Mouse (Mus musculus) small intestine, adult 2 months (tissue): ENCODE results near the gene Zfp867. TPM values are rescaled to one million over a fixed set of nuclear protein-coding genes. Genes with fewer than 3 reads are reported as not detected.

Experiments used
- H3K27ac ChIP-seq: fragments of 200-500 bp; 2 replicates; pipeline ENCODE4 v1.5.1; 2012; ENCODE audit warnings: low read depth, low read length, control low read depth, inconsistent platforms; ENCODE audit not compliant: insufficient read depth
- H3K27me3 ChIP-seq: fragments of 200-500 bp; 2 replicates; pipeline ENCODE4 v1.6.1; 2012; ENCODE audit warnings: mild to moderate bottlenecking, moderate library complexity, low read length, inconsistent platforms; ENCODE audit not compliant: control insufficient read depth, insufficient read depth
- H3K36me3 ChIP-seq: fragments of 200-500 bp; 2 replicates; pipeline ENCODE4 v1.6.1; 2012; ENCODE audit warnings: mild to moderate bottlenecking, low read length, control low read depth, inconsistent platforms; ENCODE audit not compliant: control insufficient read depth, insufficient read depth
- H3K4me1 ChIP-seq: fragments of 200-500 bp; 2 replicates; pipeline ENCODE4 v1.6.1; 2012; ENCODE audit warnings: low read length, inconsistent platforms, mixed read lengths; ENCODE audit not compliant: control insufficient read depth, insufficient read depth, insufficient read length
- H3K4me3 ChIP-seq: fragments of 200-500 bp; 2 replicates; pipeline ENCODE4 v1.5.1; 2012; ENCODE audit warnings: low read depth, mild to moderate bottlenecking, control low read depth, inconsistent platforms, low read length, moderate library complexity
- CTCF ChIP-seq: fragments of 200-500 bp; IDR thresholded peaks from 2 replicates; pipeline ENCODE4 v1.5.1; 2012; ENCODE audit warnings: low read depth, mild to moderate bottlenecking, control low read depth, inconsistent platforms, low read length, moderate library complexity, mixed read lengths; ENCODE audit not compliant: insufficient replicate concordance, insufficient read length; ENCODE audit errors: extremely low read depth
- POLR2A ChIP-seq: fragments of 200-500 bp; IDR thresholded peaks from 2 replicates; pipeline ENCODE4 v1.6.1; 2012; ENCODE audit warnings: low read depth, mild to moderate bottlenecking, control low read depth, inconsistent platforms, low read length, moderate library complexity
- WGBS: fragments of 180-500 bp; shearing (Covaris S2); methylation state at CpG from one replicate; pipeline ENCODE4 v1.1.7; 2018; 5-methylcytosine and 5-hydroxymethylcytosine counted together
- polyA plus RNA-seq: library from polyadenylated mRNA; depleted of rRNA; stranded (reverse); fragments of >200 nt; gene quantifications from 2 replicates; pipeline ENCODE4 v1.2.3, GENCODE M21; 2012

The Zfp867 gene
- polyA plus RNA-seq, 1 experiment: 0.08 TPM

DNA sequence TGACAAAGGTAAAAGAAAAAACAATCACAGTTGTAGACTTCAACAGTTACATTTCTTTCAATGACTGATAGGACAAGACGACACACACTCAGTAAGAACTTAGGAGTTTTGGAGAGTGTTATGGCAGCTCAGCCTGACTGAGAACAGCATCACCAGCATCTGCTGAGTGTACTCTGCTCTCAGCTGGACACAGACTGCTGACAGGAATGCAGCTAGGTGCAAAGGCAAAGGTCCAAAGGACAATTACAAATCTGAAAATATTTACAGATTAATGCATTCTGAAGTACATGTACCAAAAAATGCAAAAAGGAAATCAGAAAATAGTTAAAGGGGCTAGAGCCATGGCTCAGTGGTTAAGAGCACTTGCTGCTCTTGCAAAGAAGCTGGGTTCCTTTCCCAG lies 42.3 kb downstream of the Zfp867 start:
- WGBS: 81% methylated on average over 1 of the region's 1 CpGs
- no peak overlapping the region for H3K4me3 ChIP-seq
- H3K27me3 ChIP-seq: no peaks in the 10 kb centered on the region
- no peak overlapping the region for H3K27ac ChIP-seq
- H3K4me1 ChIP-seq: no peaks in the 10 kb centered on the region; the same call in 1 of the 2 replicates
- TF ChIP-seq POLR2A: no peak
- no peak for TF ChIP-seq CTCF
- H3K36me3 ChIP-seq: peaks cover 6% of the 10 kb centered on the region

DNA sequence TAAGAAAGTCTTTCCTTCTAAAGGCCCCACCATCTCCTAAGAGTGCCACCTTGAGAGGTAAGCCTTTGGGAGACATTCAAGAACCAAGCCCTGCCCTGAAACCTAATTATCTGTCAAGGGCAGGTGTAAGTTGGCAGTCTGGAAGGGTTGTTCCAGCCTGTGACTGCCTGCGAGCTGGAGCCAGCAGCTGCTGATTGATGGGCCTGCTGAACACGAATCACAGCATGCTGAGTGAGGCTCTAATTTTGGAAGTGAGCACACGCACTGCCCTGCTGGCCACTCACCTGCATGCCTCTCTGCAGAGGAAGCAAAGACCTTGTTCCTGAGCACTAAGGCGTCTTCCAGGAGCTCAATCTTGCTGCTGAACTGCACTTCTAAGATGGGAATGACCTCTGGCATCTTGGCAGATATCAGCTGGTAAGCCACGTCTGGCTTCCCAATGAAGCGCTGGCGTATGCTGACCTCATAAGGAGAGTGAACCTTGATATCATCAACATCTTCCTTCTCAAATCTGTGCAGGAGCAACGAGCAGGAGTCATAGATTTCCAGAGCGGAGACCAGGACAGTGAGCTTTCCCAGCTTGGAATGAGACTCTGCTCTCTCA lies 44.1 kb downstream of the Zfp867 start:
- H3K27ac ChIP-seq: no peak overlapping the region
- TF ChIP-seq POLR2A: no peak
- TF ChIP-seq CTCF: no peak
- H3K4me3 ChIP-seq: no peak overlapping the region
- H3K4me1 ChIP-seq: no peaks in the 10 kb centered on the region; the same call in 1 of the 2 replicates
- H3K36me3 ChIP-seq: peaks cover 6% of the 10 kb centered on the region
- 81% methylated on average over 9 of the region's 9 CpGs for WGBS
- no peaks in the 10 kb centered on the region for H3K27me3 ChIP-seq

DNA sequence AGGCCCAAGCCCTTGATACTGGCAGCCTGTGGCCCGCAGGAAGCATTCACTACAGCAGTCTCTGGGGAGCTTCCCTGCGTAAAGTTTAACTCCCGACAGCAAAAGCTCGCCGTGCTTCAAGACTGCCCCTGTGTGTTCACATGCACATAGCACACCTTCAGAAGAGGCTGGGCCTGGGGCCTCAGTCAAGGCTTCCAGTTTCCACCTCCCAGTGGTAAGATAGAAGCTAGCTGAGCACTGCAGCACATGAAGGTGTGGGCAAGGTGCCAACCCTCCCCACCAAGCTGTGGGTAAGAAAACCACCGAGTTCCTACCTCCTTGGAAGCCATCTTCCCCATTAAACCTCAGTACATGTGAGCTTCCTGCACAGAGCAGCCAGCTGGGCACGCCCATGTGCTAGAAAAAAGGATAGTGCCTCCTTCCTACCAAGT lies 46.6 kb downstream of the Zfp867 start:
- TF ChIP-seq CTCF (no peak), POLR2A (no peak)
- Histone ChIP-seq H3K4me1 (peaks cover 4% of the 10 kb centered on the region; the same call in 1 of the 2 replicates), H3K27ac (no peak overlapping the region), H3K4me3 (no peak overlapping the region), H3K36me3 (peaks cover 5% of the 10 kb centered on the region), H3K27me3 (no peaks in the 10 kb centered on the region)
- 51% methylated on average over 7 of the region's 7 CpGs for WGBS

DNA sequence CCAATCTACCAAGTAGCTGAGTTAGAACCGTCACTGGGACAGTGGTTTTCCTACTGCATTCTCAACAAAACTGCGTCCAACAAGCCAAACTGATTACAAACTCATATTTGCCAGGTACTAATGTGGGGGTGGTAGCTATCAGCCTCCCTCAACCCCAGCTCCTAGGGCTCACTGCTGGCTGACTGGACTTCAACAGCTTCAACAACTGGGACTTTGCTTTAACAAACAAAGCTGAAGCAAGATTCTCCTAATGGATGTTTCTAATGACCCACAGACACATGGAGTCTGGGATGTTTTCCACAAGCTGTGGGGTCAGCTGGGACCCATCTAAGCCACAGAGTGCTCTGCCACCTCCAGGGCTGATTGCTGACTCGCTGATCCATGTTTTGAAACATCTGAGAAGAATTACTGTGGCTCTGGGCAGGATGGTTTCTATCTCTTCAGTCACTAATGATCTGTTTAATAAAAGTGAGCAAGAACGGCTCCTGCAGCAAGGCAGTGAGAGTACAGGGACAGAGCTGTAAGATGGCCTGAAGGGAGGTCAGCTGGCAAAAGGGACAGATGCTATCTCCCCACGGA lies 49.2 kb downstream of the Zfp867 start:
- 82% methylated on average over 5 of the region's 5 CpGs for WGBS
- Histone ChIP-seq H3K27ac (no peak overlapping the region), H3K4me3 (no peak overlapping the region), H3K4me1 (peaks cover 4% of the 10 kb centered on the region; the same call in 1 of the 2 replicates), H3K27me3 (no peaks in the 10 kb centered on the region), H3K36me3 (peaks cover 4% of the 10 kb centered on the region)
- TF ChIP-seq POLR2A (no peak), CTCF (no peak)

DNA sequence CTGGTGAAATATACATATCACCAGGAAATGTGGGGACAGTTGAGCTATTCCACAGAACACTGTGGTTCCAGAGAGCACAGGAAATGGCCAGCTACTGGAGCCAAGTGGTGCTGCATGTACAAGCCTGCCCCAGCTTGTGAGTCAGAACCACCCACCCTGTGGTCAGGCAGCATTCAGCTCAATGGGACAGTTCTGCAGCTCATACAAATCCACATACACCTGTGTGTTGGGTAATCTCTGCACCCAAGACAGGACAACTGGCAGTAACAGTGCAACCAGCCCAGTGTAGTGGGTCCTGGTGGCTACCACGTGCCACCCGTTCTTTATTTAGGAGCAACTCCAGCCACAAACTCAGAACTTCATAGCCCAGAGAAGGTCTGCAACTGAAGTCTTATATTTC lies 50.3 kb downstream of the Zfp867 start:
- TF ChIP-seq POLR2A (no peak), CTCF (no peak)
- Histone ChIP-seq H3K27me3 (no peaks in the 10 kb centered on the region), H3K36me3 (peaks cover 3% of the 10 kb centered on the region; the same call in 1 of the 2 replicates)

DNA sequence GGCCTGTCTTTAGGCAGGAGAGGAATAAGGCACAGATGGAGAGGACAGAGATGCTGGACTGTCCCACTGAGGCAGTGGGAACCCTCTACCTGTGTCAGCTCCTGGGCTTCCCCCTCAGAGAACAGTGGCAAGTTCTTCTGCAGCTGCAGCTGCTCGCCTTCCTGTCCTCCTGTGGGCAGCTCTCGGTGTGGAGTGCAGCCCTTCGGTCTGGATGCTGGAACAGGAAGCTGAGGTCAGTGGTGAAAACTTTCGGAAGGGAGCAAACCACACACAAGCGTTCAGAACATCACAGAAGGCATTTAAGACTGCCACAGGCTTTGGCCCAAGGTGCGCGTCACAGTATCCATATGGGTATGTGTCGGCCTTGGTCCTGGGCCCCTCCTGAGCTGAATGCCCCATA lies 50.8 kb downstream of the Zfp867 start:
- H3K36me3 ChIP-seq: peaks cover 3% of the 10 kb centered on the region; the same call in 1 of the 2 replicates
- H3K4me3 ChIP-seq: no peak overlapping the region
- WGBS: 72% methylated on average over 8 of the region's 8 CpGs
- peaks cover 4% of the 10 kb centered on the region; the same call in 1 of the 2 replicates for H3K4me1 ChIP-seq
- no peaks in the 10 kb centered on the region for H3K27me3 ChIP-seq
- TF ChIP-seq POLR2A: no peak
- no peak for TF ChIP-seq CTCF
- H3K27ac ChIP-seq: no peak overlapping the region

More for the DNA sequence above, 50.3 kb downstream of the Zfp867 start:
- 88% methylated on average over 2 of the region's 2 CpGs for WGBS
- no peak overlapping the region for H3K27ac ChIP-seq
- H3K4me1 ChIP-seq: peaks cover 4% of the 10 kb centered on the region; the same call in 1 of the 2 replicates
- H3K4me3 ChIP-seq: no peak overlapping the region

DNA sequence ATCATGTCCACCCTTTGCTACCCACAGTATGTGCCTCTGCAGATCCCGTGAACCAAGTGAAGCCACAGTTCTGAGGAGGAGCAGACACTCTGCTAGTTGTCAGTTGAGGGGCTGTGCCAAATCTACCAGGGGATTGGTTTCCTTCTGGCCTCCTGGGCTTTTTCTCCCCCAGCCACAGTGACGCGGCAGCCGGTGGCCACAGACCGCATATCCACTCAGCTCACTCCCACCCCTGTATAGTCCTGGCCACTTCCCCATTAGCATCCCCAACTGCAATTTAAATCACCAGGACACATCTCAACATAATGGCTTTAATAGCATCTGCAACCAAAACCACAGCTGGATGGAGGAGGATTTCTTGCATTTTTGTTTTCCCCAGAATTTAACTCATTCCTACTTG lies 53.6 kb downstream of the Zfp867 start:
- 74% methylated on average over 5 of the region's 5 CpGs for WGBS
- Histone ChIP-seq H3K27ac (no peak overlapping the region), H3K4me1 (peaks cover 4% of the 10 kb centered on the region; the same call in 1 of the 2 replicates), H3K36me3 (no peaks in the 10 kb centered on the region), H3K4me3 (no peak overlapping the region), H3K27me3 (no peaks in the 10 kb centered on the region)
- TF ChIP-seq POLR2A: no peak
- no peak for TF ChIP-seq CTCF
